Mouse (Mus musculus) CH12.LX (cell line): ENCODE data around the gene Aebp2. TPM values are rescaled to one million over a fixed set of nuclear protein-coding genes. Genes with fewer than 3 reads are reported as not detected.
"Not testable (repeated sequence)": the region's sequence is repeated elsewhere in the genome, so short reads cannot be mapped to it uniquely, and the experiment has no call there.

Experiments used
- DNase-seq: peaks from one replicate; pipeline ENCODE4 v3.0.0-alpha.2; 2013; ENCODE audit errors: extremely low read depth
- H3K27ac ChIP-seq: 2 replicates; pipeline ENCODE4 v1.5.1; 2012; ENCODE audit warnings: low read depth, mild to moderate bottlenecking, control low read depth, moderate library complexity; ENCODE audit not compliant: insufficient read depth
- H3K27me3 ChIP-seq: replicated peaks from 2 replicates; pipeline ENCODE3; 2012; ENCODE audit warnings: inconsistent platforms
- H3K36me3 ChIP-seq, 2 experiments: replicated peaks in 1 of 2; 2 replicates each; pipeline versions ENCODE3 to v1.6.1; 2012; ENCODE audit warnings: inconsistent platforms in 1 of 2, low read length in 1 of 2, mild to moderate bottlenecking in 1 of 2, mixed read lengths in 1 of 2, moderate library complexity in 1 of 2; ENCODE audit not compliant: control insufficient read depth in 1 of 2, insufficient read depth in 1 of 2
- H3K4me1 ChIP-seq, 2 experiments: 2 replicates each; pipeline ENCODE4 v1.6.1; 2012; ENCODE audit warnings: inconsistent platforms in 1 of 2, moderate library complexity in 1 of 2; ENCODE audit not compliant: insufficient read depth in 2 of 2, control insufficient read depth in 1 of 2
- H3K4me2 ChIP-seq: 2 replicates; pipeline ENCODE4 v1.6.1; 2012; ENCODE audit warnings: low read depth, mild to moderate bottlenecking, control low read depth; ENCODE audit not compliant: poor library complexity, insufficient read depth, severe bottlenecking
- H3K4me3 ChIP-seq, 3 experiments: fragments of 150-350 bp in 1 of 3; sonication (generic) in 1 of 3; replicated peaks in 1 of 3; 2 replicates each; pipeline versions ENCODE3 to v1.5.1; 2011 to 2012; ENCODE audit warnings: low read depth in 2 of 3, low read length in 2 of 3, mild to moderate bottlenecking in 2 of 3, moderate library complexity in 2 of 3, control low read depth in 1 of 3, improper control_type of control experiment in 1 of 3, inconsistent platforms in 1 of 3, mixed read lengths in 1 of 3; ENCODE audit not compliant: poor library complexity in 1 of 3
- H3K79me2 ChIP-seq: replicated peaks from 2 replicates; pipeline ENCODE4 v1.6.1; 2012; ENCODE audit warnings: mild to moderate bottlenecking, moderate library complexity; ENCODE audit not compliant: control insufficient read depth, poor library complexity, insufficient read depth, severe bottlenecking; ENCODE audit errors: extremely low read depth
- H3K9ac ChIP-seq: 2 replicates; pipeline ENCODE4 v1.6.1; 2012; ENCODE audit warnings: low read depth, mild to moderate bottlenecking, control low read depth, moderate library complexity; ENCODE audit not compliant: insufficient read depth
- H3K9me3 ChIP-seq: replicated peaks from 2 replicates; pipeline ENCODE3; 2012; ENCODE audit warnings: low read length, inconsistent platforms, mixed read lengths
- BHLHE40 ChIP-seq: IDR thresholded peaks from 2 replicates; pipeline ENCODE4 v1.6.1; 2011; ENCODE audit warnings: mild to moderate bottlenecking, low read depth, low read length, improper control_type of control experiment
- CTCF ChIP-seq, 2 experiments: IDR thresholded peaks in 1 of 2; conservative IDR thresholded peaks in 1 of 2; 2 replicates each; pipeline ENCODE4 v1.5.1; 2011 to 2012; ENCODE audit warnings: low read depth in 2 of 2, low read length in 2 of 2, improper control_type of control experiment in 1 of 2, inconsistent platforms in 1 of 2, mild to moderate bottlenecking in 1 of 2, moderate library complexity in 1 of 2
- E2F4 ChIP-seq: IDR thresholded peaks from 2 replicates; pipeline ENCODE4 v1.6.1; 2011; ENCODE audit warnings: low read depth, low read length, improper control_type of control experiment; ENCODE audit not compliant: insufficient replicate concordance
- GABPA ChIP-seq: IDR thresholded peaks from 2 replicates; pipeline ENCODE4 v1.6.1; 2012; ENCODE audit warnings: low read depth, low read length, improper control_type of control experiment, inconsistent platforms; ENCODE audit not compliant: insufficient replicate concordance
- MAZ ChIP-seq: IDR thresholded peaks from 2 replicates; pipeline ENCODE4 v1.6.1; 2012; ENCODE audit warnings: low read depth, mild to moderate bottlenecking, inconsistent platforms, low read length, improper control_type of control experiment, moderate library complexity
- NELFE ChIP-seq: IDR thresholded peaks from 2 replicates; pipeline ENCODE4 v1.6.1; 2011; ENCODE audit warnings: low read depth, low read length, improper control_type of control experiment
- PAX5 ChIP-seq: IDR thresholded peaks from 2 replicates; pipeline ENCODE4 v1.6.1; 2012; ENCODE audit warnings: low read length, inconsistent platforms, mixed read lengths
- POLR2AphosphoS2 ChIP-seq: IDR thresholded peaks from 2 replicates; pipeline ENCODE4 v1.6.1; 2011; ENCODE audit warnings: low read depth, low read length, improper control_type of control experiment
- SMC3 ChIP-seq: IDR thresholded peaks from 2 replicates; pipeline ENCODE4 v1.6.1; 2011; ENCODE audit warnings: low read depth, low read length, improper control_type of control experiment
- ZC3H11A ChIP-seq: IDR thresholded peaks from 2 replicates; pipeline ENCODE4 v1.6.1; 2012; ENCODE audit warnings: low read depth, mild to moderate bottlenecking, inconsistent platforms, low read length, improper control_type of control experiment
- ZMIZ1 ChIP-seq: IDR thresholded peaks from 2 replicates; pipeline ENCODE4 v1.6.1; 2012; ENCODE audit warnings: low read depth, mild to moderate bottlenecking, inconsistent platforms, low read length, improper control_type of control experiment
- dilution Hi-C: fragments of 300-500 bp; cut with MboI; formaldehyde crosslinking; loops from 2 replicates; pipeline ENCODE4 v1.14.3; 2020; ENCODE audit warnings: low sequenced_read_pairs; ENCODE audit not compliant: extremely low pct_unique_long_range_greater_than_20kb, extremely low pct_ligation_motif_present
- in situ Hi-C: fragments of 300-500 bp; cut with MboI; formaldehyde crosslinking; loops from 3 replicates; pipeline ENCODE4 v1.14.3; 2019; ENCODE audit warnings: low sequenced_read_pairs, low pct_ligation_motif_present, low pct_unique_long_range_greater_than_20kb, mixed read lengths
- polyA plus RNA-seq: library from polyadenylated mRNA; unstranded; fragments of >175 nt; gene quantifications from 2 replicates; pipeline ENCODE4 v1.2.1, GENCODE M21; 2012; ENCODE audit warnings: low read depth; ENCODE audit not compliant: insufficient read length
- total RNA-seq, 2 experiments: library from RNA; depleted of rRNA; stranded (reverse); fragments of 300-350 nt in 1 of 2; fragments of >200 nt in 1 of 2; gene quantifications; 2 replicates each; pipeline ENCODE4 v1.2.3; 2012 to 2014

The Aebp2 gene
- total and polyA plus RNA-seq, 3 experiments, result 54.4 to 63.3 (median 59.9) TPM

GRCm38 (mm10) chr6:140661777-140662176 is 39.3 kb downstream of the Aebp2 start:
- no peak overlapping the region for H3K4me3 ChIP-seq
- no peak for DNase-seq
- H3K9me3 ChIP-seq, result no peaks in the 10 kb centered on the region
- H3K27ac ChIP-seq, result no peak overlapping the region
- in situ Hi-C loops (no loop called here), dilution Hi-C loops (no loop called here)
- no peak overlapping the region for H3K9ac ChIP-seq
- no peak overlapping the region for H3K4me2 ChIP-seq
- no peaks in the 10 kb centered on the region for H3K27me3 ChIP-seq
- no peak for TF ChIP-seq GABPA
- no peaks in the 10 kb centered on the region for H3K79me2 ChIP-seq
- H3K4me1 ChIP-seq, result peaks cover 3 to 18% of the 10 kb centered on the region in 2 experiments; a peak in 3 of 4 replicates
- peaks cover 11 to 31% of the 10 kb centered on the region in 2 experiments for H3K36me3 ChIP-seq

- no peak overlapping the region for H3K27ac ChIP-seq
- peaks cover 8 to 27% of the 10 kb centered on the region in 2 experiments for H3K36me3 ChIP-seq
- H3K79me2 ChIP-seq, result no peaks in the 10 kb centered on the region
- peaks cover 3 to 18% of the 10 kb centered on the region in 2 experiments; a peak in 3 of 4 replicates for H3K4me1 ChIP-seq
- no peak for DNase-seq
- H3K27me3 ChIP-seq, result no peaks in the 10 kb centered on the region
- H3K4me3 ChIP-seq, result no peak overlapping the region
- H3K9ac ChIP-seq, result no peak overlapping the region
- in situ Hi-C loops (no loop called here), dilution Hi-C loops (no loop called here)
- TF ChIP-seq SMC3 (no peak), POLR2AphosphoS2 (no peak), ZMIZ1 (no peak), NELFE (no peak), BHLHE40 (no peak), E2F4 (no peak), ZC3H11A (no peak), PAX5 (no peak), MAZ (no peak)
- no peaks in the 10 kb centered on the region for H3K9me3 ChIP-seq
- no peak overlapping the region for H3K4me2 ChIP-seq
Measured at GRCm38 (mm10) chr6:140662290-140662689, 39.8 kb downstream of the Aebp2 start.

DNA sequence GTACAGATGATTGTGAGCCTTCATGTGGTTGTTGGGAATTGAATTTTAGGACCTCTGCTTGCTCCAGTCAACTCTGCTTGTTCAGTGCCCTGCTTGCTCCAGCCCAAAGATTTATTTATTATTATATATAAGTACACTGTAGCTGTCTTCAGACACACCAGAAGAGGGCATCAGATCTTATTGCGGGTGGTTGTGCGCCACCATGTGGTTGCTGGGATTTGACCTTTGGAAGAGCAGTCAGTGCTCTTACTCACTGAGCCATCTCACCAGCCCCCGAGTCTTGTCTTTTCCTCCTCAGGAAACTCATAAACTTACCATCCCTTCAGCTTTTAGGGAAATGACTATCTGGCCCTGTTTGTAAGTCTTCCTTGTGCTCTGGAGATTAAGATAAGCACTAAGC is 40.2 kb downstream of the Aebp2 start:
- H3K27me3 ChIP-seq, H3K9me3 ChIP-seq, in situ Hi-C loops, H3K9ac ChIP-seq, DNase-seq, H3K27ac ChIP-seq, H3K4me3 ChIP-seq, dilution Hi-C loops, H3K4me2 ChIP-seq, H3K79me2 ChIP-seq: not testable (repeated sequence)
- Histone ChIP-seq H3K36me3 (peaks cover 8 to 24% of the 10 kb centered on the region in 2 experiments), H3K4me1 (peaks cover 3 to 18% of the 10 kb centered on the region in 2 experiments; a peak in 3 of 4 replicates)
- TF ChIP-seq CTCF (conservative IDR thresholded peaks at IDR 0.05 in 1 of 2, IDR thresholded peaks at IDR 0.05 in 1 of 2; ENCODE audit: low read depth in 2 of 2, low read length in 2 of 2), result peak in 1 of 2 experiments; percentile 63; a peak in 2 of 4 replicates
